Mouse (Mus musculus): ENCODE measurements around the gene Rpl26. TPM values are rescaled to one million over a fixed set of nuclear protein-coding genes. Genes with fewer than 3 reads are reported as not detected.

The Rpl26 gene
- polyA plus RNA-seq, 1 experiment from 2014 or later = 880 TPM

DNA sequence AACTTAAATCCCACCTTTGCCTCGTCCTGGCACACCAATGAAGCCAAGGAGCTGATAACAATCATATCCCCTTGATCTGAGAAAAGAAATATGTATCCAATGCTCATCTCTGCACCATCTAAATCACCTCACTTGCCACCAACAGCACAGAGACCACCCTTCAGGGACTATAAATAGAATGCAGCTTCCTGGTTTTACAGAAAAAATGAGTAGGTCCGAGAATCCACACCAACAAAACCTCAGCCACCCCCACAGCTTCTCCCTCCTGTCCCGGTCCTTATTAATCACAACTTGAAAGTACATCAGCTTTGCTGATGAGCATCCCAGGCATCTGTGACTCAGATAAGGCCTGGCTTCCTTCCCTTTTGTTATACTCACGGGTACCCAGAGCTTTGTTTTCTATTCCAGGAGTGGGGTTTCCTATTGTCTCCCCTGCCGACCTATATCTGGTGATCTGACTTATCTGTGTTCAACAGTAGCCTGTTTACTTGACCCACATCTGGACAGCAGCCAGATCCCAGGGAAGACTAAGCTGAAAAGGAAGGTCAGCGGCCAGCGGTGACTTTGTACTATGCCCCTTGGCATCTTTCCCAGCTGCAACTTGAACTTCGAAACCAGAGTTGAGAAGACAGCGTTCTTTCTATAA is 36.7 kb upstream of the Rpl26 start:
- no peak overlapping the region for H3K4me3 ChIP-seq
- no peaks in the 10 kb centered on the region for H3K36me3 ChIP-seq
- peak overlapping the region; percentile 34; the same call in 1 of the 2 replicates for H3K27ac ChIP-seq
- H3K9me3 ChIP-seq = no peaks in the 10 kb centered on the region
- 19% methylated on average over 9 of the region's 9 CpGs for WGBS
- peaks cover 24% of the 10 kb centered on the region for H3K4me1 ChIP-seq
- no peak overlapping the region for H3K9ac ChIP-seq
- peak; percentile 86 for ATAC-seq (ENCODE audit: borderline replicate concordance, extremely low read depth, low FRiP score, low TSS enrichment)
- H3K4me2 ChIP-seq = no peak overlapping the region
- no peaks in the 10 kb centered on the region for H3K27me3 ChIP-seq

DNA sequence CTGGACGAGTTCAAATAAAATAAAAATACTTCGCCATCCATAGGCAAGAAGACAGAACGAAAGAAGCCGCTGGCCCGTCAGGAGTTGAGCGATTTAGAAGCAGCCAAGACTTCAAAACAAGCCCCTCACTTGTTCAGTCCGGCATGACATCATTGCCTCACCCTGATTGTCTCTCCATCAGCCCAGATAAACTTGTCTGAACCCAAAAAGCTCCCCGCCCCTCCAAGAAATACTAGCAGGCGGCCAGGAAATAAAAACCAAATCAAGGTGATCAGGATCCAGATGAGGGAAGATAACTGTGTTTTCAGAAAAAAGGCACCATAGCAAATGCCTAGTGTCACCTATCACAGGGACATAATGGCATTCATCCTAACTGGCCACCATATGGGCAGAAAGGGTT is 30.1 kb upstream of the Rpl26 start:
- no peak overlapping the region for H3K4me2 ChIP-seq
- H3K4me1 ChIP-seq = peaks cover 18% of the 10 kb centered on the region
- H3K4me3 ChIP-seq = no peak overlapping the region
- H3K27ac ChIP-seq = peak overlapping the region; percentile 55; the same call in 1 of the 2 replicates
- no peak for ATAC-seq (ENCODE audit: borderline replicate concordance, extremely low read depth, low FRiP score, low TSS enrichment)
- H3K27me3 ChIP-seq = no peaks in the 10 kb centered on the region
- no peaks in the 10 kb centered on the region for H3K9me3 ChIP-seq
- no peak overlapping the region for H3K9ac ChIP-seq
- no peaks in the 10 kb centered on the region for H3K36me3 ChIP-seq
- 77% methylated on average over 9 of the region's 9 CpGs for WGBS

DNA sequence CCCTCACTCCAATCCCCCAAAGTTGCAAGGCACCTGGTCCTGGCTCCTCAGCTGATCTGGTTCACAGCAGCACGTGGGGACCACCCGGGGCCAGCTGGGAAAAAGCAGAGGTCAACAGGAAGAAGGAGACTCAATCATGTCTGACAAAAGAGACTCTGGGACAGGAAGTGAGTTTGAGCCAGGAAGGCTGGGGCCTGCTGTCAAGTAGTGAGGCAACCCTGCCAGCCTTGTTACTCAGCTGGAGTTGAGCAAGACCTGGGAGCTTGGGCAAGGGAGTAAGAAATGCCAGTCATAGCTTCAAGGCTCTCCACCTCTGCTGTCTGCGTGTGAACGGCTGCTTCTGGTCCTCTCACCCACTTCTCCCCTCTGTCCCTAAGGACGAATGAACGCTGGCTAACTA is 29.6 kb upstream of the Rpl26 start, which contains the start of gene Ndel1:
Gene Ndel1 (minus strand): TSS at position 111 of the 400 bp plus-strand sequence.
- H3K4me3 ChIP-seq = no peak within 1 kb of the TSS
- H3K36me3 ChIP-seq = no peaks in the 10 kb centered on the region
- H3K4me2 ChIP-seq = no peak within 1 kb of the TSS
- peaks cover 18% of the 10 kb centered on the region for H3K4me1 ChIP-seq
- 30% methylated on average over 6 of the region's 6 CpGs for WGBS
- peak; percentile 35; the same call in 1 of the 2 replicates for ATAC-seq (ENCODE audit: borderline replicate concordance, extremely low read depth, low FRiP score, low TSS enrichment)
- H3K27ac ChIP-seq = peak within 1 kb of the TSS; percentile 69
- H3K27me3 ChIP-seq = no peaks in the 10 kb centered on the region
- no peak within 1 kb of the TSS for H3K9ac ChIP-seq
- no peaks in the 10 kb centered on the region for H3K9me3 ChIP-seq

GRCm38 (mm10) chr11:68874841-68875240 is 26.5 kb upstream of the Rpl26 start:
- no peak overlapping the region for H3K4me3 ChIP-seq
- 0% methylated on average over 2 of the region's 2 CpGs for WGBS
- no peaks in the 10 kb centered on the region for H3K27me3 ChIP-seq
- H3K9ac ChIP-seq = no peak overlapping the region
- no peak overlapping the region for H3K27ac ChIP-seq
- no peak for ATAC-seq (ENCODE audit: borderline replicate concordance, extremely low read depth, low FRiP score, low TSS enrichment)
- H3K9me3 ChIP-seq = no peaks in the 10 kb centered on the region
- no peaks in the 10 kb centered on the region for H3K36me3 ChIP-seq
- peaks cover 14% of the 10 kb centered on the region for H3K4me1 ChIP-seq
- H3K4me2 ChIP-seq = no peak overlapping the region

- Histone ChIP-seq H3K4me1 (no peaks in the 10 kb centered on the region), H3K27me3 (no peaks in the 10 kb centered on the region), H3K27ac (no peak overlapping the region), H3K9me3 (no peaks in the 10 kb centered on the region), H3K4me2 (no peak overlapping the region), H3K36me3 (no peaks in the 10 kb centered on the region), H3K4me3 (no peak overlapping the region), H3K9ac (no peak overlapping the region)
- 76% methylated on average over 5 of the region's 5 CpGs for WGBS
- no peak for ATAC-seq (ENCODE audit: borderline replicate concordance, extremely low read depth, low FRiP score, low TSS enrichment)
These were observed 22.6 kb upstream of the Rpl26 start for GRCm38 (mm10) chr11:68878811-68879210.

- no peak overlapping the region for H3K4me2 ChIP-seq
- no peaks in the 10 kb centered on the region for H3K4me1 ChIP-seq
- no peak overlapping the region for H3K9ac ChIP-seq
- no peaks in the 10 kb centered on the region for H3K9me3 ChIP-seq
- no peaks in the 10 kb centered on the region for H3K27me3 ChIP-seq
- ATAC-seq (ENCODE audit: borderline replicate concordance, extremely low read depth, low FRiP score, low TSS enrichment) = no peak
- H3K36me3 ChIP-seq = no peaks in the 10 kb centered on the region
- H3K27ac ChIP-seq = no peak overlapping the region
- no peak overlapping the region for H3K4me3 ChIP-seq
- 15% methylated on average over 14 of the region's 14 CpGs for WGBS
These were observed 19.3 kb upstream of the Rpl26 start for GRCm38 (mm10) chr11:68882107-68882506.

DNA sequence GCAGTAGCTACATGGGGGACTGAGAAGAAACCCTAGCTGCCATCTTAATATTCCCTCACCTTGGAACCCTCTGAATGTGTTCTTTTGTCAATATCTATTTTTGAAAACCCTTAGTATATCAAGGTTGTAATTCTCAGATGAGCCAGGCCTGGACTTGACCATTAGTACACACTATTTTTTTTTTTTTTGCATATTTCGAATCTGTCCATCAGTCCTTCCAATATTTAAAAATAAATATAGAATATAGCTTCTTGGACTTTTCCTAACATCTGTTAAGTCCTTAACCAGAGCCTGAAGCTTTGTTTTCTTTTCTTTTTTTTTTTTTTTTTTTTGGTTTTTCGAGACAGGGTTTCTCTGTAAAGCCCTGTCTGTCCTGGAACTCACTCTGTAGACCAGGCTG is 17.5 kb upstream of the Rpl26 start:
- ATAC-seq (ENCODE audit: borderline replicate concordance, extremely low read depth, low FRiP score, low TSS enrichment) = no peak
- 65% methylated on average over 2 of the region's 2 CpGs for WGBS
- H3K9ac ChIP-seq = no peak overlapping the region
- H3K27me3 ChIP-seq = no peaks in the 10 kb centered on the region
- no peaks in the 10 kb centered on the region for H3K4me1 ChIP-seq
- no peak overlapping the region for H3K27ac ChIP-seq
- no peaks in the 10 kb centered on the region for H3K36me3 ChIP-seq
- H3K4me3 ChIP-seq = no peak overlapping the region
- H3K9me3 ChIP-seq = no peaks in the 10 kb centered on the region
- no peak overlapping the region for H3K4me2 ChIP-seq

- H3K27me3 ChIP-seq = no peaks in the 10 kb centered on the region
- H3K4me2 ChIP-seq = no peak overlapping the region
- H3K36me3 ChIP-seq = no peaks in the 10 kb centered on the region
- no peaks in the 10 kb centered on the region for H3K4me1 ChIP-seq
- H3K4me3 ChIP-seq = no peak overlapping the region
- no peak overlapping the region for H3K27ac ChIP-seq
- no peak for ATAC-seq (ENCODE audit: borderline replicate concordance, extremely low read depth, low FRiP score, low TSS enrichment)
- no peak overlapping the region for H3K9ac ChIP-seq
- no peaks in the 10 kb centered on the region for H3K9me3 ChIP-seq
- WGBS = 62% methylated on average over 5 of the region's 5 CpGs
These were observed 17.0 kb upstream of the Rpl26 start for GRCm38 (mm10) chr11:68884368-68884767.

DNA sequence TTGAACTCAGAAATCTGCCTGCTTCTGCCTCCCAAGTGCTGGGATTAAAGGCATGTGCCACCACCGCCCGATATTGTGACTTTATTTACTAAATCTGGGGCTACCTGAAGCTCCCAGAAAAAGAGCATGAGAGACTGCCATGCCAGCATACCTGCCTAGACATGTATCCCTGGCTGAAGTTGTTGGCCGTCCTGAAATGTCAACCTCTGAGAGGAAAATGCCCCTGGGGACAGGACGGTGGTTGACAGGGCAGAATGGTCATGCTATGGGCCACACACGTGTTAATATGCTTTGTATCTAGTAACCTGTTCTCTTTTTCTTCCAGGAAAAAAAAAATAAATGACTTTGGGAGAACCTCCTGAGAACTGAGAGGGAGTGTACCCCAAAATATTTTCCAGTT is 15.3 kb upstream of the Rpl26 start:
- Histone ChIP-seq H3K4me2 (no peak overlapping the region), H3K27ac (no peak overlapping the region), H3K36me3 (no peaks in the 10 kb centered on the region), H3K27me3 (no peaks in the 10 kb centered on the region), H3K9me3 (no peaks in the 10 kb centered on the region), H3K9ac (no peak overlapping the region), H3K4me1 (no peaks in the 10 kb centered on the region), H3K4me3 (no peak overlapping the region)
- WGBS = 72% methylated on average over 5 of the region's 5 CpGs
- ATAC-seq (ENCODE audit: borderline replicate concordance, extremely low read depth, low FRiP score, low TSS enrichment) = no peak

DNA sequence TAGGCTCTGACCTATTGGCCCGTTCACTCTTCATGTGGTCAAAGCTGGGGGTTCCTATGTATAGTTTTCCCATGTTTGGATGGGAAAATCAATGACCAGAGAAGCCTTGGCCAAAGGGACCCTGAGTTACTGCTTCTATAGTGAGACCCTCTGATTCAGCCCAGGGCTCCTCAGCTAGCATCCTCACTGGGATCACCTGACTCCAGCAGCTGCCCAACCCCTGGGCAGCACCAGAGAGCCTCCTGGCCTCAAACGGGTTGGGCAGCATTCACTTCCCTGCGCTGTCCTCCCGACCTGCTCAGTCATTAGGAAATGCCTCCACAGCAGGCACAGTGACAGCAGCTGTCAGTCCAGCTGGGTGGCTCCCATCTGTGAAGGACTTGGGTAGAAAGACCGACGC is 13.1 kb upstream of the Rpl26 start, which contains the start of gene Rnf222:
Gene Rnf222 (plus strand): TSS at position 301 of the 400 bp plus-strand sequence.
- H3K36me3 ChIP-seq = no peaks in the 10 kb centered on the region
- H3K4me1 ChIP-seq = 0 out of 2 replicates have a peak, but pooled peaks cover 3% of the 10 kb centered on the region
- no peak within 1 kb of the TSS for H3K4me2 ChIP-seq
- no peak within 1 kb of the TSS for H3K27ac ChIP-seq
- WGBS = 23% methylated on average over 6 of the region's 6 CpGs
- no peaks in the 10 kb centered on the region for H3K27me3 ChIP-seq
- H3K9ac ChIP-seq = no peak within 1 kb of the TSS
- H3K4me3 ChIP-seq = no peak within 1 kb of the TSS
- ATAC-seq (ENCODE audit: borderline replicate concordance, extremely low read depth, low FRiP score, low TSS enrichment) = no peak
- no peaks in the 10 kb centered on the region for H3K9me3 ChIP-seq

GRCm38 (mm10) chr11:68888653-68889052 is 12.7 kb upstream of the Rpl26 start:
- H3K4me3 ChIP-seq = no peak overlapping the region
- no peaks in the 10 kb centered on the region for H3K27me3 ChIP-seq
- no peaks in the 10 kb centered on the region for H3K9me3 ChIP-seq
- H3K36me3 ChIP-seq = no peaks in the 10 kb centered on the region
- no peak overlapping the region for H3K4me2 ChIP-seq
- H3K4me1 ChIP-seq = 0 out of 2 replicates have a peak, but pooled peaks cover 3% of the 10 kb centered on the region
- no peak overlapping the region for H3K27ac ChIP-seq
- no peak for ATAC-seq (ENCODE audit: borderline replicate concordance, extremely low read depth, low FRiP score, low TSS enrichment)
- 38% methylated on average over 2 of the region's 2 CpGs for WGBS
- no peak overlapping the region for H3K9ac ChIP-seq

DNA sequence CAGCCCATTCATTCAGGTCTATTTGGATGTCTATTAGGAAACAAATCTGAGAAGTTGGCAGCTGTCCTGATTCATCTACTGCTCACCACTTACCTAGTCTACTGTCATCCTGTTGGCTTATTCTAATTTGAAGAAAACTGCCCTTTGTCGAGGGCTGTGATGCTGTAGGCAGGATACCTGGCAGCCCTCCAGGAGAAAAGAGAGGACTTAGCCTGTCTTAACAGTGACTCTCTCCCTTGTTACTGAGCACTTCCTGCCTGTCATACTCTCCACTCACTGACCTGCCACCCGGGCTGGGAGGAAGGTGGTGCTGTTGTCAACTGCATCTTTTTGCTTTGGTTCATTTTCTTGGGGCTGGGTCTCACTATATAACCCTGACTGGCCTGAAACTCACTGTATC is 10.8 kb upstream of the Rpl26 start:
- H3K4me3 ChIP-seq = no peak overlapping the region
- WGBS = 13% methylated on average over 2 of the region's 2 CpGs
- ATAC-seq (ENCODE audit: borderline replicate concordance, extremely low read depth, low FRiP score, low TSS enrichment) = no peak
- 0 out of 2 replicates have a peak, but pooled peaks cover 3% of the 10 kb centered on the region for H3K4me1 ChIP-seq
- no peaks in the 10 kb centered on the region for H3K9me3 ChIP-seq
- no peak overlapping the region for H3K27ac ChIP-seq
- H3K9ac ChIP-seq = no peak overlapping the region
- H3K27me3 ChIP-seq = no peaks in the 10 kb centered on the region
- H3K4me2 ChIP-seq = no peak overlapping the region
- H3K36me3 ChIP-seq = no peaks in the 10 kb centered on the region

Measured in lung, embryonic 15.5 days (tissue).